Mouse (Mus musculus) cerebellum, adult 2 months (tissue): ENCODE measurements at regions not wholly inside any gene's neighbourhood (a gene's known extent, or its start where the extent isn't known, plus 50 kb on each side); places are given as distances from the start of the nearest gene placed in this dataset.

Experiments used
- CTCF ChIP-seq: fragments of 200-500 bp; IDR thresholded peaks from 2 replicates; pipeline ENCODE4 v1.5.1; 2011; ENCODE audit warnings: low read depth, mild to moderate bottlenecking, control low read depth, low read length, moderate library complexity, borderline replicate concordance; ENCODE audit not compliant: insufficient read depth
- POLR2A ChIP-seq: fragments of 200-500 bp; IDR thresholded peaks from 2 replicates; pipeline ENCODE4 v1.6.1; 2011; ENCODE audit warnings: low read length, control low read depth, borderline replicate concordance; ENCODE audit not compliant: insufficient read depth

DNA sequence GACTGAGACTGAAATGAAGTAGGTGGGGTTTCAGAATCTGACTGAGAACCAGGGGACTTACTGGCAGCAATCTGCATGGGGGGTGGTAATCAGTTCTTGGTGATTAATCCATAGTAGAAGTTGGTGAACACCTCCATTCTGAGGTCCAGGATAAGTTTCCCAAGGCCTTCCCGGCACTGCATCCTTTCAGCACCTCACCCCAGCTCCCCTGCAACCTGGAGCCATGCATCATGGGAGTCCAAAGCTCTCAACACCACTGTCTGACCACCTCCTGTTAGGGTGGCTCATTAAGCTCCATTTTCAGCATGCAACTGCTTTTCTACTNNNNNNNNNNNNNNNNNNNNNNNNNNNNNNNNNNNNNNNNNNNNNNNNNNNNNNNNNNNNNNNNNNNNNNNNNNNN lies 157.0 kb downstream of the Cyp26b1 start:
- no peak for TF ChIP-seq CTCF
- no peak for TF ChIP-seq POLR2A
